Mouse (Mus musculus) cerebellum, adult (tissue): ENCODE measurements around the gene Kbtbd12.

ENCODE experiments used
- ATAC-seq: cut with Nextera tagmentation; 2 replicates; pipeline ENCODE4 v1.9.2; 2017; ENCODE audit warnings: mild to moderate bottlenecking, moderate library complexity, mixed read lengths; ENCODE audit not compliant: insufficient number of reproducible peaks, low FRiP score, low TSS enrichment

Gene Kbtbd12

DNA sequence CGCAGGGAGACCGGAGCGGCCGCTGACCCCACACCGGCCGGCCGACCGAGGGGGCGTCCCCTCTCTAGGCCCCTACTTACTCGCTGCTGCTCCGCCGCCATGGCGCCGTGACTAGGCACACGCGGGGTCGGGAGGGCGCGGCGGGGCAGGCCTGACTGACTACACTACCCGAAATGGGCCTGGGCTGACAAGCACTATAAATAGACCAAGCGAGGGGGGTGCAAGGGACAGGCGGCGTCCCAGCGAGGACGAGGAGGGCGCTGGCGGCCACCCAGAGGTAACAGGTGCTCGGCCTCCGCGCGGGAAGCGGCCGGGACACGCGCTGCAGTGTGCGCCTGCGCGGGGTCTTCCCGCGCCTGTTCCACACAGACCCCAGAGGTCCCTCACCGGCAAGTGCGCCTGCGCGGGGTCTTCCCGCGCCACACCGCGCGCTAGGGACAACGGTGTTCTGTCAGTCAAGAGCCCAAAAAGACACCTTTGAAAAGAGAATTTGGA lies 10.4 kb downstream of the Kbtbd12 start:
- peak; percentile 82 for ATAC-seq

GRCm38 (mm10) chr6:88626912-88627311 lies 10.8 kb downstream of the Kbtbd12 start:
- ATAC-seq: peak; percentile 8; the same call in 1 of the 2 replicates

DNA sequence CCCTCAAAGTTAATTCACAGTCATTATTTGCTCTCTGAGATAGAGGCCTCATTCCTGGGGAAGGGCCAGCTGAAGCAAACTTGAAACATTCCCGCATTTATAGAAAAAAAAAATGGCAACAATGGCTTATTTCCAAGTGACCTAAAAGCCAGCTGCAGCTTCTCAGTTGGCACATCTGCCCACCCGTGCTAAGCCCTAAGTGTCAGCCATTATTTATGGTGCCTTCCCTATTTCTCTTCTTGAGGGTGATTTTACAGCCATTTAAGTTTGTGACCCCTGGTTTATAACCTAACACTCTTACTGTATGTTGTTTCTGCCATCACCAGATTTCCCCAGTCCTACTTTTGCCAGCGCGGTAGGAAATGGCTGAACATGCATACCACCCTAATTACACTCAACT lies 11.3 kb downstream of the Kbtbd12 start:
- no peak for ATAC-seq

DNA sequence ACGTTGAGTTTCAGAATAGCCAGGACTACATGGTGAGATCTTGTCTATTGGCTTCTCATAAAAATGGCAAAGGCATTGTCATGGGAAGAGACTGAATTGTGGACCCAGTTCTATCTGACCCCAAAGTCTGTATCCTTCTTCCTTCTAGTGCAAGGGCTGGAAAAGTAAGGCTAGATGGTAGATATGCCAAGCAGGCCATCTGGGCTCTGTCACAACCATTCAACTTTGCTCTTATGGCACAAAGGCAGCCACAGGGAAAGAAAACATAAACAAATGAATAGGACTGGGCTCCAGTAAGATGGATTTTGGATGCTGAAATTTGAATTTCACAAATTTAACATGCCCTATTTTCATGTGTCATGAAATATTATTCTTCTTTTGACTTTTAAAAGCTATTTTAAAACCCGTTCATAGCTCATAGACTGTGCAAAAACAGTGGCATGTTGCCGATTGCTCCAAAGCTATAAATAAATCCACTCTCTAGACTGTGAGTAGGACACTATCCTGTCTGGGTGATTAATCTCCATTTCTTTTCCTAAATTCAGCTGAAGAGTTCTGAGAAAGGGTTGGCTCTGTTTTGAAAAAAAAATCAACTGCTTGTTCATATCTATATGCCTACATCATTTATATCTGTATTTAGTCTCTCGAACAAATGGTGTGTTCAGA lies 15.8 kb downstream of the Kbtbd12 start:
- ATAC-seq: peak; percentile 79; the same call in 1 of the 2 replicates

DNA sequence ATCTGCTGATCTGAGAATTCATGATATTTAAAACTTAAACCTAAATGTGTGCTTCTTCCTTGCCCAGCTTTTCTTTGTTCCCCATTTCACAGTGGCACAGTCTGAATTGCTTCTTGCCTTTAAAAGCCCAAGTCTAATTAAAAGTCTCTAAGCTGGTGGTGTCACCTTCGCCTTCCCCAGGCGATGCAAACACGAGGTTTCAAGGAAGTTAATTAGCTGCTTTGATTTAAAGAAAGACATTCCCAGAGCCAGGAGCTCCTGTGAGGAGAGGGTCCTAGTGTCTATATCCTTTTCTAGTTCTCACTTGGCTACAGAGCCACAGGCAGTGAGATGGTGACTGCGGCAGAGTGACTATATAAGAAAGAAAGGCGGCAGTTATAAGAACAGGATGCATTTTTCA lies 18.2 kb downstream of the Kbtbd12 start:
- no peak for ATAC-seq

DNA sequence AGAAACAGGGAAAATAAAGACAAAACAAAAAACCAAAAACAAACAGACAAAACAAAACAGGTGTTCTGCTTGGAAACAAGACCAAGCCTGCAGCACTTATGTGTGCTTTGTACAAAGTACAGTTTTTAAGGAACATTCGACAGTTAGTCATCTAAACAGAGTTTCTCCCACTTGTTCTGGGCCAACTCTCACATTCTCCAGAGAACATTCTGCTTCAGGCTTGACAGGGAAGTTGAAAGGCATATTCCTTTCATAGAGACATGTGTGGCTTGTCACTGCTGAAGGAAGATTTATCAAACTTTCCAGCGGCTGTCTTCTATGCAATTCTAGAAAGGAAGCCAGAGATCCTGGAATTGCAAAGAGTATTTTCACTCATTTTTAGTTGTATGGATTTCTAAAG lies 22.4 kb downstream of the Kbtbd12 start:
- no peak for ATAC-seq

DNA sequence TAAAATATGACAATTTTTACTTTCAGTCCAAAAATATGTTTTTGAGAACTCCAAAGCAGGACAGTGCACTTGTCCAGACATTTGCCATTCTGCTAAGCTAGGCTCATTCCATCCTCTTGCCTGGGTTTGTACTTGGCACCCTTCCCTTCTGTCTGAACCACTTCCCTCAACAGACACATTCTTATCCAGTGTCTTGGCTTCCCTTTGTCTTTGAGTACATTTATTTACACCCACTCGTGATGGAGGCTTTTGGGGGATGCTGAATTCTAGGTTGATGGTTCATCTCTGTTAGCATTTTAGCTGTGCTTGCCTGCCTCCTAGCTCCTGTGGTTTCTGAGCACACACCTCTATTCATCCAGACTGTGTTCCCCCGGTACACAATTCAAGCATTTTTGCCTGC lies 31.3 kb downstream of the Kbtbd12 start:
- no peak for ATAC-seq

- no peak for ATAC-seq
Observed at GRCm38 (mm10) chr6:88605715-88606114, 32.0 kb downstream of the Kbtbd12 start.

- ATAC-seq: no peak
Observed at GRCm38 (mm10) chr6:88605235-88605634, 32.5 kb downstream of the Kbtbd12 start.

- no peak for ATAC-seq
Observed at GRCm38 (mm10) chr6:88596108-88596507, 41.6 kb downstream of the Kbtbd12 start.

- ATAC-seq: no peak
Observed at GRCm38 (mm10) chr6:88592367-88592766, 45.4 kb downstream of the Kbtbd12 start.

DNA sequence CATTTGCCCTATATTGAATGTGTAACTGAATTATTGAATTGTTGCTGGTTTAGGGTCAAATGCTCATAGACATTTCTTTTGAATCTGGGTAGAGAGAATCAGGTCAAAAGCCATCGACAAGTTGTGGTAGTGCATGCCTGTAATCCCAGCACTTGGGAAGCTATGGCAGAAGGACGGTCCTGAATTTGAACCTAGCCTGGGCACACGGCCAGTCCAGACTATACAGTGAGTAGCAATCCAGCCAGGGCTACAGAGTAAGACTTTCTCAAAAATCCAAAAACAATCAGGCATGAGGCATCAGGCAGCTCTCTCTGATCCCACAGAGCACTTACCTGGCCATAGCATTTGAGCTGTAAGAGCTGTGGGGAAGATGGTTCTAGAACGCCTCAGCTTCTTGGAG lies 47.5 kb downstream of the Kbtbd12 start:
- no peak for ATAC-seq

GRCm38 (mm10) chr6:88589517-88589916 lies 48.2 kb downstream of the Kbtbd12 start:
- ATAC-seq: no peak

DNA sequence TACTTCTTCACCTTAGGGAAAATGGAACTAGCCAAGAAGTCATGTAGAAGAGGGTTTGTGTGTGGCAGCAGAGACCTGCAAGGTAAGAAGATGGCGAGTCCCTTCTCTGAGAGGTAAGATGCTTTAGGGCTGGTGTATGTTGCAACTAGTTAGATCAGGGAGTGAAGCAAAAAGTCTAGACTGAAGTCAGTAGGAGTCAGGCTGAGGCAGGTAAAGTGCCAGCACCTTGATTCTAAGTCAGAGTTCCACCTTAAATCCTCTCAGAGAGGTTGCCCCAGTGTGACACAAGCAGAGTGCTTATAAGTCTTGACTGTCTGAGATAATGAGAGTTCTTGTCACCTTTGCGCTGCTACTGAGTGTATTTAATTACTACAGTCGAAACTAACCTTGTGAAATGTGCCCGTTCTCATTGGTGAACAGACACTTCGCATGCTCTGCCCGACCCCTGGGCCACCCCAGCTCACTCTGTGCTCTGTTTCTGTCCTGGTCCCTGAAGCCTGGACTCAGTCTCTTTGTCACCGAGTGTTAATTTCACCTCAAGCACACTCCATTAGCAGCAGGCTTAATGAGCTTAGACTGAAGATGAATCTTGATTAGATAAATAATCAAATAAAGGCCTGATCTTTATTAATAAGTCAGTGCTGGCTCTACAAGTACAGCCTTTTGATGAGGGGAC lies 49.0 kb downstream of the Kbtbd12 start:
- ATAC-seq: no peak

DNA sequence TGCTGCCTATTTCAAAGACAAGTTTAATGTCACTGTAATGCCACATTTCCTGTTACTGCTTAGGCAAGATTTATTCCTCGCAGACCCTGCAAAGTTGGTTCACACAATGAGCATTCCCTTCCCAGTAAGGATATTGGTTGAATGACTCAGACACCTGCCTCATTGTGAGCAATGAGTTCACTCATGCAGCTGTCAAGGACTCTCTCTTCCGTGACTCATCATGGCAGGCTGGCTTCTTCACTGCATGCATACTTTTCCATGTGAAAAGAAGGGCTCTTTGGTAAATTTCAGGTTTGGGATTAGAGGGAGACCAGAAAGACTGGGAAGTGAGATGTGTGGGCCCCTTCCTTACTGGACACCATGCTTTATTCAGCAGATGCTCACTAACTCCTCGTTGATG lies 50.7 kb downstream of the Kbtbd12 start:
- ATAC-seq: no peak

DNA sequence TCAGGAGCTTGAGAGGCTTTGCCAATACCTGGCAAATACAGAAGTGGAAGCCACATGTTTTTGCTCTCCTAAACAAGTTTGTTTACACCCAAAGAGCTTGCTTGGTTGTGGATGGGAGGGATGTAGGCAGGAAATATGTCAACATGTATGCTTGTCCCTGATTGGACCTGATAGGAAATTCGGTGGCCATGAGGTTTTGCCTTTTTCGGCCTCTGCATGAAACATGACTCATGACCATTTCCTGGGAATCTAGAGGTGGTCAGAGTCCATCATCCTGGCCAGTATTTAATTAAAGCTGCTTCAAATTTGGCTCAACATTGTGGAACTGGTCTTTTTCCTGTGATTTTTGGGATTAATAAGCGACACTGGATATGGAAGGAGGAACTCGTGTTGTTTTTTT lies 53.8 kb downstream of the Kbtbd12 start:
- ATAC-seq: no peak

DNA sequence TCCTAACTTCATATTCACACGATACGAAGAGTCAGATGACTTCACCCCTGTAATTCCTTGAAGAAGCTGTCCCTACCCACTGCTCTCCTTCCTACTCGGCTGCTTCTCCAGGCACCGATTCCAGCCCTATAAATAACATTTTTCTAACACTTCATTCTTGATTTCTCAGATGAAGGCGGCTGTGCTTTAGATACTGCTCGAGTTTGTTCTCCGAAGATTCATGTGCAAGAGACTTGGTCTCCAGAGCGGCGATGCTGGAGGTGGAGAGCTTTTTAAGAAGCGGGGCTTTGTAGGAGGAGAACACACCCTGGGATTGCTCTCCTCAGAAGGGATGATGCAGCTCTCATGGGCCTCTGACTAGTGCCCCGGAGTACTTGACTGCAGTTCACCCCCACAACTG lies 61.3 kb downstream of the Kbtbd12 start:
- no peak for ATAC-seq

DNA sequence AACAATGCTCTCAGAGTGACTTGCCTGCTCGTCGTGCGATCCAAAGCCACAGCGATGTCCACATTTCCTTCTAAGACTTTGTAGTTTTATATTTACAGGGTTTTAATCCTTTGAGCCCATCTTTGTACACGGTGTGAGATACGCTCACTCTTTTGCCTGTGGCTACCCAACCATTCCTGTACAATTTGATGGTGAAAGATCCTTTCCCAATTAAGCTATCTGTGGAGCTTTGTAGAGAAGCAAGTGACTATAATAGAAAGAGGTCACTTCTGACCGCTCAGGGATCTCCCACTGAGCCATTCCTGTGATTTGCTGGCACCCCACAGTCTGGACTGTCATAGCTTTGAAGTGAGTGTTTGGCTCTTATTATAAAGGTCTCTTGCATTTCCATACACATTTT lies 71.1 kb downstream of the Kbtbd12 start:
- no peak for ATAC-seq

GRCm38 (mm10) chr6:88565033-88565432 lies 72.7 kb downstream of the Kbtbd12 start:
- ATAC-seq: peak; percentile 58; the same call in 1 of the 2 replicates

GRCm38 (mm10) chr6:88560156-88560555 lies 77.6 kb downstream of the Kbtbd12 start:
- no peak for ATAC-seq

GRCm38 (mm10) chr6:88559688-88560087 lies 78.1 kb downstream of the Kbtbd12 start:
- 0 out of 2 replicates have a peak, but pooled peaks have one; percentile 34 for ATAC-seq

- ATAC-seq: peak; percentile 97
Observed at GRCm38 (mm10) chr6:88558076-88558475, 79.7 kb downstream of the Kbtbd12 start.
